Mouse (Mus musculus): ENCODE data around the gene Rrad.

GRCm38 (mm10) chr8:104628402-104628801 is 2.7 kb downstream of the Rrad start:
- TF ChIP-seq GATA1 (IDR thresholded peaks at IDR 0.05; ENCODE audit: borderline replicate concordance, low read length): no peak
- TF ChIP-seq FLI1 (IDR thresholded peaks at IDR 0.05; ENCODE audit: low read length): no peak
